Mouse (Mus musculus) liver, embryonic 14.5 days (tissue): ENCODE data around the gene Havcr1.

Experiments
- CTCF ChIP-seq: IDR thresholded peaks from 2 replicates; pipeline ENCODE4 v1.5.1; 2016; ENCODE audit warnings: antibody characterized with exemption, low read depth, control low read depth
- EP300 ChIP-seq: IDR thresholded peaks from 2 replicates; pipeline ENCODE4 v1.6.1; 2016; ENCODE audit warnings: antibody characterized with exemption, low read depth

DNA sequence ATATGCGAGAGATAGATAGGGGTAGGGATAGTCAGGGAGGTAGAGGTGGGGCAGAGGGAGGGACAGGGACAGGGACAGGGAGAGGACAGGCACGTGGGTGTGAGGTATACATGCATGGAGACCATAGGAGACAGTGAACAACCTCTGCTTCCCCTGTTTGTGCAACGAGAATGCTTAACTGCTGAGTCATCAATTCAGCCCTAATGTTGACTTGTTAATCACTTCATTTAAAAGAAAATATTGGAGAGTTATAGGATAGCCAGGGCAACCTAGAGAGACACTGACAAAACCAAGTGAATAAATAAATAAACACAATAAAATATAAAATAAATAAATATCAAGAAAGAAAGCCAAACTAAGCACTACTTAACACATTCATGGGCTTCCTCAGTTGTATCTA lies 42.0 kb downstream of the Havcr1 start:
- no peak for TF ChIP-seq CTCF
- no peak for TF ChIP-seq EP300
